Mouse (Mus musculus) MEL (cell line): Measurements from ENCODE around the gene Rdh7.

Experiments
- CTCF ChIP-seq, 3 experiments: IDR thresholded peaks in 2 of 3; conservative IDR thresholded peaks in 1 of 3; 2 replicates each; pipeline ENCODE4 v1.5.1; 2011 to 2012; ENCODE audit warnings: low read length in 3 of 3, low read depth in 2 of 3, mild to moderate bottlenecking in 2 of 3, improper control_type of control experiment in 1 of 3, inconsistent platforms in 1 of 3, mixed read lengths in 1 of 3, moderate library complexity in 1 of 3; ENCODE audit not compliant: control insufficient read depth in 1 of 3, insufficient read depth in 1 of 3, poor library complexity in 1 of 3, severe bottlenecking in 1 of 3
- NRF1 ChIP-seq: IDR thresholded peaks from 2 replicates; pipeline ENCODE4 v1.6.1; 2014; ENCODE audit warnings: low read depth, mild to moderate bottlenecking, inconsistent platforms, low read length, improper control_type of control experiment, moderate library complexity; ENCODE audit not compliant: poor library complexity, insufficient read depth, severe bottlenecking
- POLR2AphosphoS2 ChIP-seq: IDR thresholded peaks from 2 replicates; pipeline ENCODE4 v1.6.1; 2011; ENCODE audit warnings: low read length, improper control_type of control experiment
- RAD21 ChIP-seq: IDR thresholded peaks from 2 replicates; pipeline ENCODE4 v1.6.1; 2011; ENCODE audit warnings: mild to moderate bottlenecking, low read depth, low read length, improper control_type of control experiment
- SMC3 ChIP-seq: IDR thresholded peaks from 2 replicates; pipeline ENCODE4 v1.6.1; 2011; ENCODE audit warnings: low read depth, low read length, improper control_type of control experiment
- TCF12 ChIP-seq: IDR thresholded peaks from 2 replicates; pipeline ENCODE4 v1.6.1; 2014; ENCODE audit warnings: low read depth, mild to moderate bottlenecking, inconsistent platforms, low read length, improper control_type of control experiment, moderate library complexity
- ZC3H11A ChIP-seq: IDR thresholded peaks from 2 replicates; pipeline ENCODE4 v1.6.1; 2012; ENCODE audit warnings: low read depth, mild to moderate bottlenecking, inconsistent platforms, low read length, improper control_type of control experiment
- ZKSCAN1 ChIP-seq: IDR thresholded peaks from 2 replicates; pipeline ENCODE4 v1.6.1; 2012; ENCODE audit warnings: low read depth, mild to moderate bottlenecking, inconsistent platforms, low read length, improper control_type of control experiment, moderate library complexity

DNA sequence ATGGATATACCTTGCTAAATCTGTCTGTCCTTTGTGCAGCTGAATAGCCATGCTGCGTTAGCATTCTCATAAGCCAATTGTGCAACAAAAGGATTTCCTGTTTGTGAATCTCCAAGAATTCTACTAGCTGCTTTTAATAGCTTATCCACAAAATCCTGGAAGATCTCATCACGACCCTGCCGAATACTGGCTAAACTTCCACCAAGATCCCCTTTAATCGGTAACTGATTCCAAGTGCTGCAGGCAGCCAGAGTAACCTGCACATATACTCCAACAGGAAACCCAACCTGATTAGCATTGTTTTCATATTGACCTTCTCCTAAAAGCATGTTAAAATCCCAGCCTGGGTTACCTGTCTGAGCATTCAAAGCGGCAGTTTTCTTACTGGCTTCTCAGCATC lies 53.3 kb downstream of the Rdh7 start:
- TF ChIP-seq CTCF (IDR thresholded peaks at IDR 0.05 in 2 of 3, conservative IDR thresholded peaks at IDR 0.05 in 1 of 3; ENCODE audit: control insufficient read depth in 1 of 3, insufficient read depth in 1 of 3, low read depth in 2 of 3, low read length in 3 of 3, poor library complexity in 1 of 3, severe bottlenecking in 1 of 3), result no peak
- TF ChIP-seq ZC3H11A, result no peak
- no peak for TF ChIP-seq TCF12
- no peak for TF ChIP-seq POLR2AphosphoS2
- no peak for TF ChIP-seq ZKSCAN1
- no peak for TF ChIP-seq RAD21
- TF ChIP-seq NRF1, result no peak
- TF ChIP-seq SMC3, result no peak
